Mouse (Mus musculus): ENCODE results near the gene Elmod1.

The Elmod1 gene

GRCm38 (mm10) chr9:53905418-53905817, 69.7 kb downstream of the Elmod1 start:
- no peak for DNase-seq

GRCm38 (mm10) chr9:53903215-53903842, 71.8 kb downstream of the Elmod1 start:
- DNase-seq: no peak

GRCm38 (mm10) chr9:53899836-53900235, 75.3 kb downstream of the Elmod1 start:
- no peak for DNase-seq

GRCm38 (mm10) chr9:53895827-53896226, 79.3 kb downstream of the Elmod1 start:
- DNase-seq: no peak

- DNase-seq: peak; percentile 16
Observed at GRCm38 (mm10) chr9:53890075-53890474, 85.0 kb downstream of the Elmod1 start.

- DNase-seq: no peak
Observed at GRCm38 (mm10) chr9:53883588-53884280, 91.4 kb downstream of the Elmod1 start.

- DNase-seq: no peak
Observed at GRCm38 (mm10) chr9:53877423-53877822, 97.7 kb downstream of the Elmod1 start.

GRCm38 (mm10) chr9:53873239-53873638, 101.9 kb downstream of the Elmod1 start:
- no peak for DNase-seq
